Mouse (Mus musculus) forebrain, embryonic 13.5 days (tissue): ENCODE results near the gene Kansl1l. TPM values are rescaled to one million over a fixed set of nuclear protein-coding genes. Genes with fewer than 3 reads are reported as not detected.

Source experiments
- ATAC-seq: fragments of 200-750 bp; cut with Nextera tagmentation; 2 replicates; pipeline ENCODE4 v1.8.0; 2017
- H3K27ac ChIP-seq: fragments of 300-500 bp; sonication (generic); 2 replicates; pipeline ENCODE4 v1.5.1; 2015; ENCODE audit warnings: inconsistent platforms, mild to moderate bottlenecking, moderate library complexity
- H3K27me3 ChIP-seq: fragments of 300-500 bp; sonication (generic); 2 replicates; pipeline ENCODE4 v1.6.1; 2015; ENCODE audit warnings: mild to moderate bottlenecking, inconsistent platforms
- H3K36me3 ChIP-seq: fragments of 300-500 bp; sonication (generic); 2 replicates; pipeline ENCODE4 v1.6.1; 2015; ENCODE audit warnings: mild to moderate bottlenecking, inconsistent platforms; ENCODE audit not compliant: poor library complexity, severe bottlenecking
- H3K4me1 ChIP-seq: fragments of 300-500 bp; sonication (generic); 2 replicates; pipeline ENCODE4 v1.6.1; 2015; ENCODE audit warnings: inconsistent platforms
- H3K4me2 ChIP-seq: fragments of 300-500 bp; sonication (generic); 2 replicates; pipeline ENCODE4 v1.6.1; 2015; ENCODE audit warnings: inconsistent platforms, mild to moderate bottlenecking, moderate library complexity
- H3K4me3 ChIP-seq: fragments of 300-500 bp; sonication (generic); 2 replicates; pipeline ENCODE4 v1.5.1; 2015; ENCODE audit warnings: mild to moderate bottlenecking, inconsistent platforms
- H3K9ac ChIP-seq: fragments of 300-500 bp; sonication (generic); 2 replicates; pipeline ENCODE4 v1.6.1; 2015; ENCODE audit warnings: mild to moderate bottlenecking, inconsistent platforms
- H3K9me3 ChIP-seq: fragments of 300-500 bp; sonication (generic); replicated peaks from 2 replicates; pipeline ENCODE4 v1.6.1; 2016; ENCODE audit warnings: inconsistent platforms
- WGBS: fragments of 180-500 bp; shearing (Covaris S2); methylation state at CpG from one replicate; pipeline ENCODE4 v1.1.7; 2015; 5-methylcytosine and 5-hydroxymethylcytosine counted together
- polyA plus RNA-seq: library from polyadenylated mRNA; unstranded; fragments of >200 nt; fragmentation: Nextera tagmentation; extraction: Ambion mirVana; gene quantifications from 2 replicates; pipeline ENCODE4 v1.2.1, GENCODE M21; 2015

The Kansl1l gene
- polyA plus RNA-seq, 1 experiment from 2014 or later: 15.4 TPM

DNA sequence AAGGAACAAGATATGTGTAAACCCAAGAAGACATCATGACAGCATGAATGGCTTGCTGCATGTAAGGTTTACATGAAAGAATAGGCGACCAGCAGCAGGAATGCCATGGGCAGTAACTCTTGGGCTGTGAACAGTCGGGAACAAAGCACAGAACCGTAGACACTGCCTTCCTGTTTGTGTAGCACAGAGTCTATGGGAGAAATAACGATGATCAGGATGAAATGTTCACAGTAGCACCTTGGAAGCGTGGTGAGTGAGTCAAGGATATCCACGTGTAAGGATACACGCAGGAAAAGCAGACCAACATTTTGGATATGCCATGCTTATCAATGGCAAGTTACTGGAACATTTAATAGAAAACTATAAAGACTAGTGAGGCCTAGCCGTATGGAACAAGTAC lies 2.6 kb downstream of the Kansl1l start:
- Histone ChIP-seq H3K4me2 (no peak overlapping the region), H3K4me1 (peaks cover 18% of the 10 kb centered on the region), H3K36me3 (no peaks in the 10 kb centered on the region), H3K27me3 (no peaks in the 10 kb centered on the region), H3K4me3 (no peak overlapping the region), H3K9me3 (no peaks in the 10 kb centered on the region), H3K27ac (no peak overlapping the region), H3K9ac (no peak overlapping the region)
- ATAC-seq: no peak
- WGBS: 61% methylated on average over 8 of the region's 8 CpGs

DNA sequence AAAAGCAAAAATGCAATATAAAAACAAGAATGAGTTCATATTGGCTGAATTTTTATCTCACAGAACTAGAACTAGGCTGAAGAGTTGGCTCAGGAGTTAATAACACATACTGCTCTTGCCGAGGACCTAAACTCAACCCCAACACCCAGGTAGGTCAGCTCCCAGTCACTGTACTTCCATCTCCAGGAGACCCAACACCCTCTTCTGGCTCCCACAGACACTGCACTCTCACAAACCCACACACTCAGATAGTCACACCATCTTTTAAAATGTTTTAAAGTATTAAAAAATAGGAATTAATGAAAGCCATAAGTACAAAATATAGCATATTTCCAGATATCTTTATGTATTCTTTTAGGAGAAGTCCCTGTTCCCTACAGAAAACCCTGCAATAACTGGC lies 4.2 kb downstream of the Kansl1l start:
- H3K9ac ChIP-seq: no peak overlapping the region
- no peak overlapping the region for H3K27ac ChIP-seq
- H3K4me1 ChIP-seq: peaks cover 18% of the 10 kb centered on the region
- H3K9me3 ChIP-seq: no peaks in the 10 kb centered on the region
- H3K4me3 ChIP-seq: no peak overlapping the region
- no peak for ATAC-seq
- H3K27me3 ChIP-seq: no peaks in the 10 kb centered on the region
- H3K36me3 ChIP-seq: no peaks in the 10 kb centered on the region
- WGBS: 100% methylated on average over 1 of the region's 1 CpGs
- H3K4me2 ChIP-seq: no peak overlapping the region

GRCm38 (mm10) chr1:66806821-66807220 lies 10.5 kb downstream of the Kansl1l start:
- Histone ChIP-seq H3K4me3 (no peak overlapping the region), H3K9me3 (no peaks in the 10 kb centered on the region), H3K27ac (no peak overlapping the region), H3K9ac (no peak overlapping the region), H3K4me1 (no peaks in the 10 kb centered on the region), H3K4me2 (no peak overlapping the region), H3K27me3 (no peaks in the 10 kb centered on the region), H3K36me3 (0 out of 2 replicates have a peak, but pooled peaks cover under 1% of the 10 kb centered on the region)
- ATAC-seq: no peak
- 85% methylated on average over 1 of the region's 1 CpGs for WGBS

DNA sequence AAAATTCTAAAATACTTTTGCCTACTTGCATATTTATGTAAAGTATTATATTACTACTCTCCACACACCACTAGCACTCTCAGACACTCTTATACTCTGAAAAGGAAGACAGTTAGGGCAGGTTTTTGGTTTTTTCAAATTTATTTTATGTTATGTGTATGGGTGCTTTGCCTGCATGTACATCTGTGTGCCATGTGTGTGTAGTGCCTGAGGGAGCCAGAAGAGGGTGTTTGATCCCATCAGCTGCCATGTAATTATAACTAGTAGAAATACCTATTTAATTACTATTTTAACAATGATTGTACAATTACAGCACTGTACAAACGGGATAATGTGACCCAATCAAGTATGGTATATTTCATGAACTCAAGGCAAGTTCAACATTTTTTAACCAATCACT lies 12.0 kb downstream of the Kansl1l start:
- 85% methylated on average over 1 of the region's 1 CpGs for WGBS
- no peaks in the 10 kb centered on the region for H3K27me3 ChIP-seq
- no peaks in the 10 kb centered on the region for H3K9me3 ChIP-seq
- H3K4me2 ChIP-seq: no peak overlapping the region
- ATAC-seq: no peak
- no peaks in the 10 kb centered on the region for H3K4me1 ChIP-seq
- H3K9ac ChIP-seq: no peak overlapping the region
- no peak overlapping the region for H3K27ac ChIP-seq
- H3K36me3 ChIP-seq: peaks cover 11% of the 10 kb centered on the region
- no peak overlapping the region for H3K4me3 ChIP-seq

GRCm38 (mm10) chr1:66804710-66805109 lies 12.7 kb downstream of the Kansl1l start:
- no peaks in the 10 kb centered on the region for H3K27me3 ChIP-seq
- H3K9ac ChIP-seq: no peak overlapping the region
- H3K9me3 ChIP-seq: no peaks in the 10 kb centered on the region
- no peaks in the 10 kb centered on the region for H3K4me1 ChIP-seq
- no peak for ATAC-seq
- 62% methylated on average over 5 of the region's 5 CpGs for WGBS
- no peak overlapping the region for H3K4me2 ChIP-seq
- peaks cover 18% of the 10 kb centered on the region for H3K36me3 ChIP-seq
- H3K27ac ChIP-seq: no peak overlapping the region
- no peak overlapping the region for H3K4me3 ChIP-seq

GRCm38 (mm10) chr1:66797962-66798361 lies 19.4 kb downstream of the Kansl1l start:
- Histone ChIP-seq H3K27ac (no peak overlapping the region), H3K4me1 (peaks cover 4% of the 10 kb centered on the region; the same call in 1 of the 2 replicates), H3K9me3 (no peaks in the 10 kb centered on the region), H3K36me3 (peaks cover 20% of the 10 kb centered on the region), H3K4me3 (no peak overlapping the region), H3K9ac (no peak overlapping the region), H3K27me3 (no peaks in the 10 kb centered on the region), H3K4me2 (no peak overlapping the region)
- ATAC-seq: no peak
- 94% methylated on average over 2 of the region's 2 CpGs for WGBS

- Histone ChIP-seq H3K4me2 (no peak overlapping the region), H3K4me1 (peaks cover 8% of the 10 kb centered on the region; the same call in 1 of the 2 replicates), H3K27me3 (no peaks in the 10 kb centered on the region), H3K4me3 (no peak overlapping the region), H3K36me3 (no peaks in the 10 kb centered on the region), H3K9me3 (no peaks in the 10 kb centered on the region), H3K27ac (no peak overlapping the region), H3K9ac (no peak overlapping the region)
- WGBS: 94% methylated on average over 2 of the region's 2 CpGs
- ATAC-seq: no peak
Measured at GRCm38 (mm10) chr1:66792838-66793466, 24.4 kb downstream of the Kansl1l start.

DNA sequence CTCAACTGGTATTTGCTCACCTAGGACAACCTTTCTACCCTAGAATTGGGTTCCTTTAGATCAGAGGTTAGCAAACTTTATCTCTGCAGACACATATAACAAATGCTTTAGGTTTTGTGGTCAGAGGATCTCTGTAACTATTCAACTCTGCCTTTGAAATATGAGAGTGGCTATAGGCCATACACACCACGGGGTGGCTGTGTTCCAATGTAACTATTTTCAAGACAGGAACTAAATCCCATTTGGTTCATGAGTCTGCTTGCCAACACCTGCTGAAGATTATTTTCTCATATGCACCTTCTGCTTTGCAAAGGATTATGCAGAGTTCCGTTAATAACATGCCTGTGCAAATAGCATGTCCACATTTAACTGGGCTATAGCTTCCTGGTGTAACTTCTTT lies 35.1 kb downstream of the Kansl1l start:
- ATAC-seq: no peak
- no peaks in the 10 kb centered on the region for H3K36me3 ChIP-seq
- H3K9ac ChIP-seq: no peak overlapping the region
- no peak overlapping the region for H3K4me2 ChIP-seq
- H3K27me3 ChIP-seq: no peaks in the 10 kb centered on the region
- no peaks in the 10 kb centered on the region for H3K4me1 ChIP-seq
- H3K9me3 ChIP-seq: no peaks in the 10 kb centered on the region
- 79% methylated on average over 2 of the region's 2 CpGs for WGBS
- no peak overlapping the region for H3K27ac ChIP-seq
- H3K4me3 ChIP-seq: no peak overlapping the region

GRCm38 (mm10) chr1:66781027-66781426 lies 36.3 kb downstream of the Kansl1l start:
- ATAC-seq: no peak
- Histone ChIP-seq H3K4me1 (no peaks in the 10 kb centered on the region), H3K9me3 (no peaks in the 10 kb centered on the region), H3K9ac (no peak overlapping the region), H3K4me2 (no peak overlapping the region), H3K27me3 (no peaks in the 10 kb centered on the region), H3K36me3 (no peaks in the 10 kb centered on the region), H3K27ac (no peak overlapping the region), H3K4me3 (no peak overlapping the region)
- 83% methylated on average over 4 of the region's 4 CpGs for WGBS

DNA sequence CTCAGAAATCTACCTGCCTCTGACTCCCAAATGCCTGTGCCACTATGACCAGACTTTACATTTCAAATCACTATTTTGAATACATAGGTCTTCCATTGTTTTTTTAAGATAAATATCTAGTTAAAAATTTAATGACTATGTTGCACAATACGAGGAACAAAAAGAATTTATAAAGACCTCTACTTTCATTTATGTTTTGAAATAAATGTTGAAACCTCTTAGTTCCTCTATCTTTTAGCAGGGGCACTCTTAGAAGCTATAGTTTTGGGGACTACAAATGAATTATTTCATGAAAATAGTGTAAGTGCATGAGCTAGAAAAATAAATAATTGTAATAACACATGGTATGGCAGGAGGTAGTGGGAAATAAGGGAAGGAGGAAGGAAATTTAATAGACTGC lies 38.6 kb downstream of the Kansl1l start:
- no peak for ATAC-seq

GRCm38 (mm10) chr1:66777878-66778277 lies 39.5 kb downstream of the Kansl1l start:
- H3K9me3 ChIP-seq: no peaks in the 10 kb centered on the region
- H3K36me3 ChIP-seq: no peaks in the 10 kb centered on the region
- no peak overlapping the region for H3K4me2 ChIP-seq
- 79% methylated on average over 2 of the region's 2 CpGs for WGBS
- H3K27ac ChIP-seq: no peak overlapping the region
- H3K9ac ChIP-seq: no peak overlapping the region
- H3K4me1 ChIP-seq: no peaks in the 10 kb centered on the region
- no peak overlapping the region for H3K4me3 ChIP-seq
- no peak for ATAC-seq
- H3K27me3 ChIP-seq: no peaks in the 10 kb centered on the region

More for the DNA sequence above, 38.6 kb downstream of the Kansl1l start:
- Histone ChIP-seq H3K4me2 (no peak overlapping the region), H3K27me3 (no peaks in the 10 kb centered on the region), H3K4me1 (no peaks in the 10 kb centered on the region), H3K9ac (no peak overlapping the region), H3K9me3 (no peaks in the 10 kb centered on the region), H3K4me3 (no peak overlapping the region), H3K27ac (no peak overlapping the region), H3K36me3 (no peaks in the 10 kb centered on the region)
- WGBS: 97% methylated on average over 1 of the region's 1 CpGs

DNA sequence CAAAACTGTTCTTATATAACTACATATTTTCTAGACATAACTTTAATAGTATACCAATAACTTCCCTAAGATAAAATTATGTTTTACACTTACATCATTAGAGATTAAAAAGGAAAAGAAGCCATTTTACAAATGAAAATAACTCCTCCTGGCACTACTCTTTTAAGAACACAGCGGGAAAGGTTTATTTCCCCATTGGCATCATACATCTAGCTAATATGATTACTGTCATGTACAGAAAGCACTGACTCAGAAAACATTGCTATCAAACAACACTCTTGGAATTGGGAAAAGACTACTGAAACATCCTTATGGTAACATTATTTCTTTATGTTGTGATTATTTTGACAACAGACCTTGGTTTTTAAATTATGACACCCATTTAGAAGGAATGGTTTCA lies 48.6 kb downstream of the Kansl1l start:
- H3K9me3 ChIP-seq: no peaks in the 10 kb centered on the region
- no peaks in the 10 kb centered on the region for H3K4me1 ChIP-seq
- H3K27ac ChIP-seq: no peak overlapping the region
- H3K4me2 ChIP-seq: no peak overlapping the region
- H3K36me3 ChIP-seq: peaks cover 13% of the 10 kb centered on the region
- H3K9ac ChIP-seq: no peak overlapping the region
- 96% methylated on average over 1 of the region's 1 CpGs for WGBS
- no peak for ATAC-seq
- H3K4me3 ChIP-seq: no peak overlapping the region
- H3K27me3 ChIP-seq: no peaks in the 10 kb centered on the region

- no peak overlapping the region for H3K9ac ChIP-seq
- no peaks in the 10 kb centered on the region for H3K9me3 ChIP-seq
- no peak for ATAC-seq
- no peaks in the 10 kb centered on the region for H3K27me3 ChIP-seq
- H3K36me3 ChIP-seq: peaks cover 21% of the 10 kb centered on the region
- H3K27ac ChIP-seq: no peak overlapping the region
- WGBS: 94% methylated on average over 1 of the region's 1 CpGs
- H3K4me3 ChIP-seq: no peak overlapping the region
- H3K4me2 ChIP-seq: no peak overlapping the region
- H3K4me1 ChIP-seq: no peaks in the 10 kb centered on the region
Measured at GRCm38 (mm10) chr1:66730581-66730980, 86.8 kb downstream of the Kansl1l start.
